ENCODE assay signal across 8 mouse cellular contexts in genomic region chr15:95762661-95763303, GRCm38 (mm10). TPM values are rescaled to one million over a fixed set of nuclear protein-coding genes. Genes with fewer than 3 reads are reported as not detected.
A peak's percentile ranks its signal among the peaks of the same experiment; 100 is the strongest.
DNase-seq lines count a peak whose midpoint lies in the region; ATAC-seq and TF ChIP-seq lines count a peak whose summit lies in the region.

No protein-coding gene starts in this region.

- no peak for TF ChIP-seq EP300 in ES-Bruce4 (IDR thresholded peaks at IDR 0.05; ENCODE audit: insufficient read depth, low read depth, low read length)

- no peaks in the 10 kb centered on the region for H3K9me3 ChIP-seq in ES-Bruce4 (replicated peaks; ENCODE audit: control insufficient read depth, insufficient read depth, low read length, poor library complexity, severe bottlenecking)
- H3K9me3 ChIP-seq in forebrain, embryonic 11.5 days (ENCODE audit: control insufficient read depth, low read length): no peaks in the 10 kb centered on the region

- TF ChIP-seq POLR2A in ES-Bruce4 (IDR thresholded peaks at IDR 0.05; ENCODE audit: insufficient read depth, low read length): no peak
- no peak for TF ChIP-seq POLR2A in brain, embryonic 14.5 days (IDR thresholded peaks at IDR 0.05; ENCODE audit: borderline replicate concordance, extremely low read depth, insufficient read depth, insufficient read length, poor library complexity, severe bottlenecking)

- H3K27ac ChIP-seq in ES-Bruce4 (ENCODE audit: insufficient read depth, low read length): no peak overlapping the region
- H3K27ac ChIP-seq in forebrain, embryonic 11.5 days (ENCODE audit: low read depth, low read length): no peak overlapping the region

- ATAC-seq in forebrain, embryonic 11.5 days (replicated peaks; ENCODE audit: low FRiP score): peak; percentile 84

- H3K36me3 ChIP-seq in ES-Bruce4 (ENCODE audit: control insufficient read depth, insufficient read depth, low read length, poor library complexity, severe bottlenecking): no peaks in the 10 kb centered on the region
- H3K36me3 ChIP-seq in forebrain, embryonic 11.5 days (ENCODE audit: control insufficient read depth, insufficient read depth, low read length): no peaks in the 10 kb centered on the region

- intact Hi-C loops in heart, postnatal 36 days (cut with DNase I): loop anchor here (2.0 to 10.0 kb wide), 3 partner anchors 180 to 632 kb away; no protein-coding TSS in a partner anchor

- peak; percentile 85 for TF ChIP-seq CTCF in ES-Bruce4 (IDR thresholded peaks at IDR 0.05; ENCODE audit: low read depth, low read length)
- TF ChIP-seq CTCF in brain, embryonic 14.5 days (IDR thresholded peaks at IDR 0.05; ENCODE audit: borderline replicate concordance, extremely low read depth, insufficient read depth, insufficient read length): peak; percentile 96

- DNase-seq in brain, embryonic 14.5 days (ENCODE audit: low read depth): peak; percentile 87
- DNase-seq in forebrain, embryonic 11.5 days (ENCODE audit: low spot score): peak; percentile 88
- DNase-seq in heart, postnatal 36 days: peak; percentile 78 to 86
- DNase-seq in layer of hippocampus, adult 9-10 months (ENCODE audit: low spot score): peak; percentile 29
- DNase-seq in lung, postnatal 36 days: peak; percentile 79
- peak; percentile 85 for DNase-seq in retina, postnatal 1 day
- DNase-seq in urinary bladder, adult 18-20 months (ENCODE audit: low spot score in 2 of 2): peak; percentile 65 to 66

- H3K4me3 ChIP-seq in ES-Bruce4 (ENCODE audit: low read depth, low read length): no peak overlapping the region
- H3K4me3 ChIP-seq in forebrain, embryonic 11.5 days (ENCODE audit: low read depth, low read length): no peak overlapping the region

- no peak overlapping the region for H3K4me2 ChIP-seq in forebrain, embryonic 11.5 days (ENCODE audit: low read depth, low read length, severe bottlenecking)

- WGBS in forebrain, embryonic 11.5 days: 39% methylated on average over 12 of the region's 12 CpGs

- H3K27me3 ChIP-seq in ES-Bruce4 (ENCODE audit: control insufficient read depth, insufficient read depth, low read length, poor library complexity, severe bottlenecking): no peaks in the 10 kb centered on the region
- no peaks in the 10 kb centered on the region for H3K27me3 ChIP-seq in forebrain, embryonic 11.5 days (ENCODE audit: control insufficient read depth, insufficient read depth, low read length)

- H3K9ac ChIP-seq in ES-Bruce4 (ENCODE audit: low read depth, poor library complexity, severe bottlenecking): no peak overlapping the region
- no peak overlapping the region for H3K9ac ChIP-seq in forebrain, embryonic 11.5 days (ENCODE audit: low read length)

- no peaks in the 10 kb centered on the region for H3K4me1 ChIP-seq in ES-Bruce4 (ENCODE audit: control insufficient read depth, insufficient read depth, low read length)
- no peaks in the 10 kb centered on the region for H3K4me1 ChIP-seq in forebrain, embryonic 11.5 days (replicated peaks; ENCODE audit: control insufficient read depth, insufficient read depth, low read length)

RNA-seq across cellular contexts. Expression of gene Ano6, which starts 27.9 kb away (rescaled TPM):
- 36.9 and 42.5 TPM in 2 replicates for polyA plus RNA-seq in ES-Bruce4 (2011; ENCODE audit: insufficient read depth, insufficient read length, low read depth, missing spikeins)
- polyA plus RNA-seq in brain, embryonic 14.5 days (2012; rRNA removed): 26.0 and 32.5 TPM in 2 replicates
- polyA plus RNA-seq in forebrain, embryonic 11.5 days (2014; fragmentation: Nextera tagmentation; extraction: Ambion mirVana): 38.0 and 40.3 TPM in 2 replicates
- total RNA-seq in heart, postnatal 36 days (2021): 10 to 100 TPM; 20.6 to 23.0 TPM

Comparison
In these comparisons a context has a peak if more than half of its experiments do, and no peak if none do; other contexts are left out.
1. DNase-seq: peak in every context shown above with its lines; median percentile 88 in forebrain, embryonic 11.5 days; 87 in brain, embryonic 14.5 days; 85 in retina, postnatal 1 day; 82 in heart, postnatal 36 days; 79 in lung, postnatal 36 days; 66 in urinary bladder, adult 18-20 months; 29 in layer of hippocampus, adult 9-10 months.